Mouse (Mus musculus) brain, embryonic 14.5 days (tissue): ENCODE measurements at regions not wholly inside any gene's neighbourhood (a gene's known extent, or its start where the extent isn't known, plus 50 kb on each side); places are given as distances from the start of the nearest gene placed in this dataset.

Source experiments
- CTCF ChIP-seq: fragments of 200-500 bp; IDR thresholded peaks from 2 replicates; pipeline ENCODE4 v1.5.1; 2012; ENCODE audit warnings: inconsistent platforms, mild to moderate bottlenecking, moderate library complexity, borderline replicate concordance; ENCODE audit not compliant: insufficient read depth, insufficient read length; ENCODE audit errors: extremely low read depth
- POLR2A ChIP-seq: fragments of 200-500 bp; IDR thresholded peaks from 2 replicates; pipeline ENCODE4 v1.6.1; 2012; ENCODE audit warnings: mild to moderate bottlenecking, inconsistent platforms, borderline replicate concordance; ENCODE audit not compliant: poor library complexity, insufficient read depth, insufficient read length, severe bottlenecking; ENCODE audit errors: extremely low read depth

DNA sequence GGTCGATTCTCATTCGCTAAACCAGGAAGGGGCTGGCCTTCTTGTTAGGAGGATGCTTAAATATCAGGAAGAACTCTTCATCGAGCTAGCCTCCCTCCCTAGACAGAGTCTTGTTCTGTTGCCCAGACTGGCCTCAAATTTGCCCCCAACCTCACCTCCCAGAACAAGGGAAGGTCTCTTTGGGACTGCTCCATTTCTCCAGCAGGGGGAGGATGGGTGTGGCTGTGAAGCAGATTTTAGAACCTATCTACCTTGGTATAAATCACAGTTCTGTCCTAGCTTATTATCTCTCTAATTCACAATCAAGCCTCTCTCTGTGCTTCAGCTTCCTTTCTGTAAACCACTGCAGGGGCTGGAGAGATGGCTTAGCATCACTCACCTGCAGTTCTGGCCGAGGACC is 75.1 kb downstream of the Dmrta2 start:
- TF ChIP-seq CTCF (peak; percentile 34; the same call in 1 of the 2 replicates), POLR2A (no peak)
